Mouse (Mus musculus) intestine, postnatal 0 days (tissue): Measurements from ENCODE around the gene Hist2h3c1. TPM values are rescaled to one million over a fixed set of nuclear protein-coding genes. Genes with fewer than 3 reads are reported as not detected.

Experiments
- ATAC-seq: fragments of 200-750 bp; cut with Nextera tagmentation; 2 replicates; pipeline ENCODE4 v1.8.0; 2017; ENCODE audit warnings: mild to moderate bottlenecking, moderate TSS enrichment, moderate library complexity
- H3K27ac ChIP-seq: fragments of 300-500 bp; sonication (generic); 2 replicates; pipeline ENCODE4 v1.5.1; 2014; ENCODE audit warnings: mild to moderate bottlenecking, low read depth, low read length, moderate library complexity
- H3K27me3 ChIP-seq: fragments of 300-500 bp; sonication (generic); replicated peaks from 2 replicates; pipeline ENCODE4 v1.6.1; 2014; ENCODE audit warnings: low read length, mixed read lengths; ENCODE audit not compliant: control insufficient read depth, insufficient read depth
- H3K36me3 ChIP-seq: fragments of 300-500 bp; sonication (generic); 2 replicates; pipeline ENCODE4 v1.6.1; 2014; ENCODE audit warnings: mild to moderate bottlenecking, moderate library complexity; ENCODE audit not compliant: control insufficient read depth, insufficient read depth
- H3K4me1 ChIP-seq: fragments of 300-500 bp; sonication (generic); replicated peaks from 2 replicates; pipeline ENCODE4 v1.6.1; 2014; ENCODE audit warnings: antibody characterized with exemption, low read length, mixed read lengths; ENCODE audit not compliant: control insufficient read depth, insufficient read depth
- H3K4me2 ChIP-seq: fragments of 300-500 bp; sonication (generic); replicated peaks from 2 replicates; pipeline ENCODE4 v1.6.1; 2014; ENCODE audit warnings: low read depth, mild to moderate bottlenecking, moderate library complexity
- H3K4me3 ChIP-seq: fragments of 300-500 bp; sonication (generic); 2 replicates; pipeline ENCODE4 v1.5.1; 2014; ENCODE audit warnings: low read depth, low read length
- H3K9ac ChIP-seq: fragments of 300-500 bp; sonication (generic); 2 replicates; pipeline ENCODE4 v1.6.1; 2014; ENCODE audit warnings: mild to moderate bottlenecking, low read depth, low read length
- H3K9me3 ChIP-seq: fragments of 300-500 bp; sonication (generic); 2 replicates; pipeline ENCODE4 v1.6.1; 2016; ENCODE audit warnings: mixed run types; ENCODE audit not compliant: control insufficient read depth
- CTCF ChIP-seq: sonication (generic); IDR thresholded peaks from 2 replicates; pipeline ENCODE4 v1.5.1; 2016; ENCODE audit warnings: low read depth, mild to moderate bottlenecking, control low read depth, antibody characterized with exemption, moderate library complexity
- WGBS: fragments of 180-500 bp; shearing (Covaris S2); extraction: QIAGEN DNeasy Blood & Tissue Kit; methylation state at CpG from one replicate; pipeline ENCODE4 v1.1.7; 2014; 5-methylcytosine and 5-hydroxymethylcytosine counted together
- polyA plus RNA-seq: library from polyadenylated mRNA; unstranded; fragments of >200 nt; fragmentation: Nextera tagmentation; extraction: Ambion mirVana; gene quantifications from 2 replicates; pipeline ENCODE4 v1.2.1, GENCODE M21; 2015

The Hist2h3c1 gene
- polyA plus RNA-seq, 1 experiment from 2014 or later = 0.42 TPM

DNA sequence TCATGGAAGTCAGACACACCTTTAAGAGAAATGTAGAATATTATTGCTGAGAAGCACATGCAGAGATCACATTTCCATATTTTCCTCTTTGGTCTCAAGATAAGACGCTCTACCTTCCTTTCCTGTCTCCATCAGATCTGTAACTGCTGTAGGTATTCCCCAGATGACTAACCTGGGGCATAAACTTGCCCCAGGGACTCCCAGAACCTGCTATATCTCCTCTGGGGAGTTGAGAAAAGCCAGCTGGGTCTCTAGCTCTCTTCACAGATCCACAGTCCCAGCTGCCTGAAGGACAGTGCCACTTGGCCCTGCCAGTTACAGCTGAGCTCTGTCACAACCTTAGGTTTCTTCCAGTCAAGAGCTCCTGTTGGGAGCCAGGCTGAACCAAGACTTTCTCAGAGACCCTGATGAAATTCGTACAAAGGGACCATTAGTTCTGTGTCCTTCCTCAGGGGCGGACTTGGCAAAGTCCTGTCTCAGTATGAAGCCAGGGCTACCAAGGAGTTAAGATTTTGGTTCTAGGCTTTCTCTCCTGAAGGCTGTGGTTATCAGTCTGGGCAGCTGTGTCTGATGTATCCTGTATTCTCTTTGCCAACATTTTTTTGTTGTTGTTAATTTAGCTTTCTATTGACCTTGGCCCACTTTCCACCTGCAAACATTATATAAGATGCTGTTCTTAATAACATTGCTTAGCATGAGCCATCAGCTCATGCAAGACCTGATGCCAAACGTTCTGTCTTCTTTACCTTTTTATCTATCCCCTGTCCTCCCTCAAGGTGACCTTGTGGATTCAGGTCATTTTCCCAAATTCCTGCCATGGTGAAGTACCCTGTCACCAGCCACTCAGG is 15.4 kb upstream of the Hist2h3c1 start:
- H3K27ac ChIP-seq = no peak overlapping the region
- H3K4me2 ChIP-seq = no peak overlapping the region
- no peak for ATAC-seq
- H3K9me3 ChIP-seq = no peaks in the 10 kb centered on the region
- no peaks in the 10 kb centered on the region for H3K4me1 ChIP-seq
- H3K4me3 ChIP-seq = no peak overlapping the region
- 80% methylated on average over 4 of the region's 4 CpGs for WGBS
- H3K36me3 ChIP-seq = no peaks in the 10 kb centered on the region
- no peak overlapping the region for H3K9ac ChIP-seq
- no peaks in the 10 kb centered on the region for H3K27me3 ChIP-seq
- TF ChIP-seq CTCF = no peak

DNA sequence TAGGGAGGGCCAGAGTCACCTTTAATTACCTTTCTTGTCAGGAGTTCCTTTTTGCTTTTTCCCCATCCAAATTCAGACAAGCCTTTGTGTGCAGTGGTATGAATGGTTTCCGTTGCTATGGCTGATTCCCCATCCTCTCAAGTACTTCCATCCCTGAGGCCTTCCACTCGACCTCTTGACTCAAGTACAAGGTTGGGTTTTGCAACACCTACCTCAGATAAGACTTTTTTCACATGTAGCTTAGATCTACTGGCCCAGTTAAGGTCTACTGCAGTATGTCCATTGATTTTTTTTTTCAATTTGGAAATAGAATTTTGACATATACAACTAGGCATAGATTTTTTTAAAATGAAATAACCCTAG is 14.7 kb upstream of the Hist2h3c1 start:
- Histone ChIP-seq H3K9me3 (no peaks in the 10 kb centered on the region), H3K27ac (no peak overlapping the region), H3K4me2 (no peak overlapping the region), H3K27me3 (no peaks in the 10 kb centered on the region), H3K4me1 (0 out of 2 replicates have a peak, but pooled peaks cover under 1% of the 10 kb centered on the region), H3K4me3 (no peak overlapping the region), H3K36me3 (no peaks in the 10 kb centered on the region), H3K9ac (no peak overlapping the region)
- TF ChIP-seq CTCF = no peak
- no peak for ATAC-seq
- WGBS = 37% methylated on average over 2 of the region's 2 CpGs

DNA sequence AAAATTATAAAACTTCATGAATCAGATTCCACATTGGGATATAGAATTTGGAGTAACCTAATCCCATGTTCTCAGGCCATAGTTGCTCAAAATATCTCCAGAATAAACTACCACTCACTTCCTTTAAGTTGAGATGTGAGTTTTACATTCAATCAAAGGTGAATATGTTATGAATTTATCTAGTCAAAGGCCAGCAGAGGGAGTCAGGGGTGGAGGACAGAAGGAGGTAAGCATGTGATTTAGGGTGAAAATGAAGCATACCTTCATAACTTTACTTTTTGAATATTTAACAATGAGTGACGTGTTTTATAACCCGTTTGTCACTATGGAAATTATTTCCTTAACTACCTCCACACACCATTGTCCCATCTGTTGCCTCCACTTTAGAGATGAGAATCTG is 11.6 kb upstream of the Hist2h3c1 start:
- Histone ChIP-seq H3K4me2 (no peak overlapping the region), H3K9me3 (no peaks in the 10 kb centered on the region), H3K4me1 (peaks cover 9% of the 10 kb centered on the region), H3K4me3 (no peak overlapping the region), H3K36me3 (no peaks in the 10 kb centered on the region), H3K27ac (no peak overlapping the region), H3K9ac (no peak overlapping the region), H3K27me3 (no peaks in the 10 kb centered on the region)
- no peak for ATAC-seq
- 85% methylated on average over 2 of the region's 2 CpGs for WGBS
- TF ChIP-seq CTCF = peak; percentile 32; the same call in 1 of the 2 replicates

DNA sequence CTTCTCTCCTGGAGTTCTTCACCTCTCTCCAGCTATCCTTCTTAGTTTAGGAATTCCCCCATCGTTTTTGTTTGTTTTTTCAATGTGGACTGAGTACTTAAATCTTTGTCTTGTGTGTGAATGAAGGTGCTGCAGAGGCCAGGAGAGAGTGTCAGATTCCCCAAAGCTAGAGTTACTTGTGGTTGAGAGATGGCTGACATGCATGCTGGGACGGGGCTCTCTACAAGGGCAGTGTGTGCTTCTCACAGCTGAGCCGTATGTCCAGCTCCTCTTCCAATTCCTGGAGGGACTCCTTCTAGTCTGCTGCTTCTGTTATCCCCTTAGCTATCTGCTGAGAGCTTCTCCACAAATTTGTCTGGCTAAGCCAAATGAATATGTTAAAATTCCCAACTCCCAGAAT is 10.6 kb upstream of the Hist2h3c1 start:
- 64% methylated on average over 3 of the region's 3 CpGs for WGBS
- H3K9ac ChIP-seq = no peak overlapping the region
- no peak for ATAC-seq

DNA sequence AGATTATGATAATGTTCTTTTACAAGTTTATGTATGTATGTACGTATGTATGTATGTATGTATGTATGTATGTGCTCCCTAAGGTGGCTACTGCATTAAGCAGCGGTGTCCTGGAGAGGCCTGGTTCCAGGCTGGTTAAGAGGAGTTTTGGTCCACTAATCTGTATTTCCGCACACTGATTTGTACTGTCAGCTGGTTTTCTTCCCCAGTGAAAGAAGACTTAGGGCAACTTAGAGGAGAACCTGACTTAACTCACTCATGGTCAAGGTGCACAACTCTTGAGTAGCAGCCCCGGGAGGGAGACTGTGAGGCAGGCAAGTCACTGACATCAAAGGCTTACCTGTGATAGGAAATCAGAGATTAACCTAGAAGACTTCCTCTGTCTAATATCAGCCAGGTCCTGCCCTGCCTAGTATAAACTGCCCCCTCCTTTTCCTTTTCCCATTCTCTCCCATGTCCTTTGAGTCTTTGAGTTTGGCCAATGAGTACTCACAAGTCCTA is 9.6 kb upstream of the Hist2h3c1 start:
- H3K4me3 ChIP-seq = peak overlapping the region; percentile 41
- no peaks in the 10 kb centered on the region for H3K9me3 ChIP-seq
- no peak for ATAC-seq
- no peaks in the 10 kb centered on the region for H3K36me3 ChIP-seq
- 60% methylated on average over 4 of the region's 4 CpGs for WGBS
- no peak for TF ChIP-seq CTCF
- H3K9ac ChIP-seq = no peak overlapping the region
- H3K27me3 ChIP-seq = no peaks in the 10 kb centered on the region
- H3K27ac ChIP-seq = no peak overlapping the region
- peaks cover 9% of the 10 kb centered on the region for H3K4me1 ChIP-seq
- H3K4me2 ChIP-seq = peak overlapping the region; percentile 70

More for the DNA sequence above, 10.6 kb upstream of the Hist2h3c1 start:
- H3K27me3 ChIP-seq = no peaks in the 10 kb centered on the region
- H3K4me2 ChIP-seq = no peak overlapping the region
- H3K27ac ChIP-seq = no peak overlapping the region
- no peak overlapping the region for H3K4me3 ChIP-seq
- H3K4me1 ChIP-seq = peaks cover 9% of the 10 kb centered on the region
- H3K36me3 ChIP-seq = no peaks in the 10 kb centered on the region
- TF ChIP-seq CTCF = no peak
- no peaks in the 10 kb centered on the region for H3K9me3 ChIP-seq

DNA sequence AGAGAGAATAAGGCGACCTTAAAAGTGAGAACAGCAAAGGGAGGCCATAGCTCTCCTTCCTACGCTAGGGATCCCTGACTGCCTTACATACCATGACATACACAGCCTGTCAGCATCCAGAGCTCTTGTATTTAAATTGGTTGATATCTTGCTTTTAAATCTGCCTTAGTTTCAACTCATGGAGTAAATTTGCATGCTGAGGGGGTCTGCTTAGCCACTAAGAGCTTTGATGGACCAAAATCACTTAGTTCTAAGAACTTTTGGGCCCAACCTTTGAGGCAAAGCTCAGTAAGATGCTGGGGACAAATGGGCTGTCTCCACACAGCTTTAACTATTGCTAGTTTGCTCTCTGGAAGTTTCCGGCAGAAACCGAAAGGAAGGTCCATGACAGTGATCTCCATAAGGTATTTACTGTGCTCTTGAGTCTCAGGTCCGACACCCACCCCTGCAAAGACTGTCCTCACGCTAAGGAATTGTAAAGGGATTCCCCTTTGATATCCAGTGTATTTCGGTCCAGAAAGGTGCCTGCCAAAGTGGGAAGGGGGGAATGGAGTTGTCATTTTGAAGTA is 9.1 kb upstream of the Hist2h3c1 start:
- no peak for TF ChIP-seq CTCF
- Histone ChIP-seq H3K4me3 (peak overlapping the region; percentile 41), H3K4me1 (peaks cover 9% of the 10 kb centered on the region), H3K4me2 (peak overlapping the region; percentile 70), H3K36me3 (no peaks in the 10 kb centered on the region), H3K9ac (peak overlapping the region; percentile 54; the same call in 1 of the 2 replicates), H3K9me3 (no peaks in the 10 kb centered on the region), H3K27ac (peak overlapping the region; percentile 54; the same call in 1 of the 2 replicates), H3K27me3 (no peaks in the 10 kb centered on the region)
- WGBS = 13% methylated on average over 7 of the region's 7 CpGs
- no peak for ATAC-seq
